Mouse (Mus musculus) stomach, postnatal 0 days (tissue): ENCODE data around the gene Spata32.

ENCODE experiments used
- CTCF ChIP-seq: IDR thresholded peaks from 2 replicates; pipeline ENCODE4 v1.5.1; 2016; ENCODE audit warnings: antibody characterized with exemption, low read depth, mild to moderate bottlenecking, moderate library complexity
- EP300 ChIP-seq: optimal IDR thresholded peaks from 2 replicates; pipeline ENCODE3; 2016; ENCODE audit warnings: antibody characterized with exemption

DNA sequence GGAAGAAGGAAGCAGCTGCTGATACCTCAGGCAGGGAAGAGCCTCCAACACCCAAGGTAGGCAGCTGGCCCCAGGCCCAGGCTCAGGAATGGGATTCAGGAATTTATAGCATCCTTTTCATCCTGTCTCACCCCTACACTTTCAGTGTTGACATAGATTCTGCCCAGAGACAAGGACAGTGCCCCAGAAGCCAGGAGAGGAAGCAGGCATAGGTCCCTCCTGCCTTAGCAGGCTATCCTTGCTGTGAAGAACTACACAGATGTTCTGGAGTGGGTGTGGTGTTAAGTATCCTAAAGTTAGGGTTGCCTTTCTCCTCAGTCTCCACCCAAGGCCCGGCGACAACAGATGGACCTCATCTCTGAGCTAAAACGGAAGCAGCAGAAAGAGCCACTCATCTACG, 20.9 kb downstream of the Spata32 start:
- TF ChIP-seq EP300 (no peak), CTCF (no peak)
